Mouse (Mus musculus) forebrain, embryonic 14.5 days (tissue): ENCODE measurements at regions not wholly inside any gene's neighbourhood (a gene's known extent, or its start where the extent isn't known, plus 50 kb on each side); places are given as distances from the start of the nearest gene placed in this dataset.

Experiments
- ATAC-seq: fragments of 200-750 bp; cut with Nextera tagmentation; 2 replicates; pipeline ENCODE4 v1.8.0; 2017; ENCODE audit warnings: mild to moderate bottlenecking, moderate library complexity
- DNase-seq: peaks from one replicate; pipeline ENCODE4 v3.0.0-alpha.2; 2015; ENCODE audit warnings: low spot score
- H3K27ac ChIP-seq: fragments of 300-500 bp; sonication (generic); 2 replicates; pipeline ENCODE4 v1.5.1; 2014; ENCODE audit warnings: low read depth, mild to moderate bottlenecking, control low read depth, low read length, moderate library complexity
- H3K27me3 ChIP-seq: fragments of 300-500 bp; sonication (generic); replicated peaks from 2 replicates; pipeline ENCODE4 v1.6.1; 2014; ENCODE audit warnings: low read length, control low read depth, mixed read lengths; ENCODE audit not compliant: control insufficient read depth, insufficient read depth
- H3K36me3 ChIP-seq: fragments of 300-500 bp; sonication (generic); 2 replicates; pipeline ENCODE4 v1.6.1; 2014; ENCODE audit warnings: low read length, control low read depth; ENCODE audit not compliant: control insufficient read depth, insufficient read depth
- H3K4me1 ChIP-seq: fragments of 300-500 bp; sonication (generic); 2 replicates; pipeline ENCODE4 v1.6.1; 2014; ENCODE audit warnings: antibody characterized with exemption, low read length, control low read depth; ENCODE audit not compliant: control insufficient read depth, insufficient read depth
- H3K4me2 ChIP-seq: fragments of 300-500 bp; sonication (generic); 2 replicates; pipeline ENCODE4 v1.6.1; 2014; ENCODE audit warnings: mild to moderate bottlenecking, control low read depth, low read length
- H3K4me3 ChIP-seq: fragments of 300-500 bp; sonication (generic); 2 replicates; pipeline ENCODE4 v1.5.1; 2014; ENCODE audit warnings: low read depth, low read length, control low read depth
- H3K9ac ChIP-seq: fragments of 300-500 bp; sonication (generic); 2 replicates; pipeline ENCODE4 v1.6.1; 2014; ENCODE audit warnings: mild to moderate bottlenecking, low read length, control low read depth, moderate library complexity
- H3K9me3 ChIP-seq: fragments of 300-500 bp; sonication (generic); replicated peaks from 2 replicates; pipeline ENCODE4 v1.6.1; 2016; ENCODE audit warnings: low read length, control low read depth, mixed read lengths; ENCODE audit not compliant: control insufficient read depth
- WGBS: fragments of 180-500 bp; shearing (Covaris S2); extraction: QIAGEN DNeasy Blood & Tissue Kit; methylation state at CpG from one replicate; pipeline ENCODE4 v1.1.7; 2014; 5-methylcytosine and 5-hydroxymethylcytosine counted together

DNA sequence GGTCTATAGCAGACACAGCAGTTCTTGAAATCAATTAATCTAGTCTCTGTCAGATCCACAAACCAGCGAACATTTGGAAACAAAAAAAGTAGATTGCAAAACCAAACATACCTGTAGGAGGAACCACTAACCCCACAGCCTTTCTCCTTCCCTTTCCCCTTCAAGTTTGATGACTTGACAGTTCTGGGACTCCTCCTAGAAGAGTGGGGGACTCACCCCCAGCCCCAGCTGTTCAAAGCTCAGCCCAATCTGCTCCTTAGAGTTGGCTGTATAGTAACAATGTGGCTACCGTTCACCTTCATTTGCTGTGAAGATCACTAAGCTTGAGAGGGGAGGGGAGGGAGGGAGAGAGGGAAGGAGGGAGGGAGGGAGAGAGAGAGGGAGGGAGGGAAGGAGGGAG, 259.3 kb downstream of the Gm11361 start:
- H3K4me2 ChIP-seq = no peak overlapping the region
- H3K4me1 ChIP-seq = peaks cover 11% of the 10 kb centered on the region; the same call in 1 of the 2 replicates
- ATAC-seq (0 out of 2 replicates have a peak, but pooled peaks have one; percentile 13), DNase-seq (peak; percentile 27)
- no peaks in the 10 kb centered on the region for H3K9me3 ChIP-seq
- H3K9ac ChIP-seq = no peak overlapping the region
- WGBS = 56% methylated on average over 2 of the region's 2 CpGs
- H3K36me3 ChIP-seq = no peaks in the 10 kb centered on the region
- no peak overlapping the region for H3K27ac ChIP-seq
- no peak overlapping the region for H3K4me3 ChIP-seq
- H3K27me3 ChIP-seq = no peaks in the 10 kb centered on the region

- Histone ChIP-seq H3K9me3 (no peaks in the 10 kb centered on the region), H3K4me3 (no peak overlapping the region), H3K36me3 (no peaks in the 10 kb centered on the region), H3K27me3 (no peaks in the 10 kb centered on the region), H3K27ac (no peak overlapping the region), H3K4me2 (no peak overlapping the region), H3K9ac (no peak overlapping the region), H3K4me1 (peaks cover 7% of the 10 kb centered on the region; the same call in 1 of the 2 replicates)
- ATAC-seq = no peak
- no peak for DNase-seq
These were observed 256.9 kb downstream of the Gm11361 start for GRCm38 (mm10) chr13:28514245-28514644.

DNA sequence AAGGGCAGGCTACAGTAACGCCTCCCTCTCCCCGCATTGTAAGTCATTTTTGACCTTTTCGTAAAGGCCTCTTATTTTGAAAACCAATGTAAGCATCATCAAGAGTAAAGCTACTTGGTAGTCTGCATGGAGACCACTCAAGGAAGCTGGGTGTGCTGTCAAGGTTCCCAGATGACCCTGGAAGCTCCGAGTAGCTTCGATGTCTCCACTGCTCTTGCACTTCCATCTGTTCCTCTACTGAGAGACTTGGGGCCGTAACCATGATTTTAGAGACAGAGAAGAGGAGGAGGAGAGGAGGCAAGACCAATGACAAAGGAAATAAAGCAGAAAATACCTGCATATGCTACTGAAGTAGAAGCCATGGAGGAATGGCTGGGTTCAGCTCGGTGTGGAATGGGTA, 256.0 kb downstream of the Gm11361 start:
- H3K4me1 ChIP-seq = peaks cover 7% of the 10 kb centered on the region; the same call in 1 of the 2 replicates
- ATAC-seq (no peak), DNase-seq (no peak)
- H3K9me3 ChIP-seq = no peaks in the 10 kb centered on the region
- H3K27me3 ChIP-seq = no peaks in the 10 kb centered on the region
- H3K4me3 ChIP-seq = no peak overlapping the region
- H3K36me3 ChIP-seq = no peaks in the 10 kb centered on the region
- H3K27ac ChIP-seq = no peak overlapping the region
- no peak overlapping the region for H3K9ac ChIP-seq
- no peak overlapping the region for H3K4me2 ChIP-seq
- 90% methylated on average over 7 of the region's 7 CpGs for WGBS

DNA sequence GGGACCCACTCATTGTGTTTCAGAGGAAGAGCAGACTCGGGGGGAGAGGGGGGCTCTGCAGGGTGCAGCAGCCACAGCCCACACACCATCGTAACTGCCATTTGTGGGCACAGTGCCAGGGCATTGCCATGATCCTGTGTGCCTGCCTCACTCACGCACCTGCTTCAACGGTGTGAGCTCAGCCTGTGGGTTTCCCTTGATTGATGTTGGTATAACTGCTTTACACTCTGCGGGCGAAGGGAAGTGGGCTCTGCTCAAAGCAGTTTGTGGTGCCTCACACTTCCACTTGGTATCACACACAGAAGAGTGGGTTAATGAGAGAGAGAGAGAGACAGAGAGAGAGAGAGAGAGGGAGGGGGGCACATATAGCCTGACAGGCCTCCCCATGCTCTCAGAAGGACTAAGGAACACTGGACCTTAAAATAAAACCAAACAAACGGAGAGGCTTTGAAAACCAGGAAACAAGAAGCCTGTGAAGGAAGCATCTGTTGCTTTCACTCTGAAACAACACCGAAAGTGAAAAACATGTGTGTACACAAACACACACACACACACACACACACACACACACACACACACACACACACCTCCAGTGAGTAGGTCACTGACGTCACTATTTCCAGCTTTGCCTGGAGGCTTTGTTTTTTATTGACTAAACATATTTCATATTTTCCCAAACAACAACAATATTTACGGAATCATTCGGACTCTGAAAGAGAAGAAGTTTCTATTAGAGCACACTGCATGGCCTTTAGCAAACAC, 255.4 kb downstream of the Gm11361 start:
- H3K9ac ChIP-seq = no peak overlapping the region
- peak overlapping the region; percentile 66; the same call in 1 of the 2 replicates for H3K27ac ChIP-seq
- H3K4me1 ChIP-seq = peaks cover 7% of the 10 kb centered on the region; the same call in 1 of the 2 replicates
- H3K4me2 ChIP-seq = no peak overlapping the region
- H3K27me3 ChIP-seq = no peaks in the 10 kb centered on the region
- H3K9me3 ChIP-seq = no peaks in the 10 kb centered on the region
- ATAC-seq (peak; percentile 85), DNase-seq (peak; percentile 74)
- H3K4me3 ChIP-seq = no peak overlapping the region
- WGBS = 40% methylated on average over 11 of the region's 11 CpGs
- H3K36me3 ChIP-seq = no peaks in the 10 kb centered on the region

DNA sequence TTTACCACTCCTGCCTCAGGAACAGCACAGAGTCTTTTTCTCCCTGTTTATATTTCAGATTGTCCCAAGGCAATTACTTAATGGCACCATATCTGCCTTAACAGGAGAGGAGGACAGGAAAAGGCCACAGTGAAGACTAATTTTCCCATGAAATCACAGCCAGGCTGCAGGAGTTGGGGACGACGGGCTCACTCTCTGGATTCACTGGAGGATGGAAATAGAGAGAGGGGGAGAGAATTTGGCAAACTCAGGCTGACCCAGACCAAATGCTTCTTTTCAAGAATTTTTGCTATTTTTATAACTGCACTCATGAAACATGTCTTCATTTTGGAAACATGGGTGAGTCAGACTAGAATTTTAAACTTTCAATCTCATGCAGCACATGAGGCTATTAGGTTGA, 250.9 kb downstream of the Gm11361 start:
- H3K36me3 ChIP-seq = no peaks in the 10 kb centered on the region; the same call in 1 of the 2 replicates
- WGBS = 75% methylated on average over 2 of the region's 2 CpGs
- H3K4me3 ChIP-seq = no peak overlapping the region
- peaks cover 4% of the 10 kb centered on the region; the same call in 1 of the 2 replicates for H3K4me1 ChIP-seq
- no peak overlapping the region for H3K27ac ChIP-seq
- H3K9me3 ChIP-seq = no peaks in the 10 kb centered on the region
- H3K9ac ChIP-seq = no peak overlapping the region
- H3K27me3 ChIP-seq = no peaks in the 10 kb centered on the region
- ATAC-seq = no peak
- no peak for DNase-seq
- no peak overlapping the region for H3K4me2 ChIP-seq

- H3K4me2 ChIP-seq = no peak overlapping the region
- H3K27me3 ChIP-seq = no peaks in the 10 kb centered on the region
- no peak for DNase-seq
- no peaks in the 10 kb centered on the region for H3K9me3 ChIP-seq
- peaks cover 4% of the 10 kb centered on the region; the same call in 1 of the 2 replicates for H3K4me1 ChIP-seq
- H3K9ac ChIP-seq = no peak overlapping the region
- ATAC-seq = no peak
- no peak overlapping the region for H3K4me3 ChIP-seq
- no peak overlapping the region for H3K27ac ChIP-seq
- no peaks in the 10 kb centered on the region; the same call in 1 of the 2 replicates for H3K36me3 ChIP-seq
- WGBS = 81% methylated on average over 5 of the region's 5 CpGs
These were observed 250.5 kb downstream of the Gm11361 start for GRCm38 (mm10) chr13:28507783-28508182.

DNA sequence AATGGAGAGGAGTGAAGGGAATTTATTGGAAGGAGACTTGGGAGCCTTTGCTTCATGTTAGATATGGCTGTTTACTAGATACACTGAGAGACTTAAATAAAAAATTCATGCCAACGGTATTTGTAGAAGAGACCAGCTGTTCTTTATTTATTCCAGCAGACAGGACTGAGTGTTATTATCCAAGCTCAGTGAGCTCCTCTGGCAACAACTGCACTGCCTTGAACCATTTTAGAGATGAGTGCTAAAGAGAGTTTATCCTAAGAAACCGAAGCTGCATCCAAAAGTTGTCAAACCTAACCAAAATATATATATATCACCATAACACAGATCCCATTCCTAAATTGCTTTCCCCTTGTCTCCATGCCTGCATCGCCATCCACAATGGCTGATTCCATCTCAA, 247.0 kb downstream of the Gm11361 start:
- Histone ChIP-seq H3K27ac (no peak overlapping the region), H3K4me1 (no peaks in the 10 kb centered on the region), H3K4me2 (no peak overlapping the region), H3K36me3 (no peaks in the 10 kb centered on the region; the same call in 1 of the 2 replicates), H3K9ac (no peak overlapping the region), H3K4me3 (no peak overlapping the region), H3K9me3 (no peaks in the 10 kb centered on the region), H3K27me3 (no peaks in the 10 kb centered on the region)
- ATAC-seq (no peak), DNase-seq (no peak)
- 93% methylated on average over 3 of the region's 3 CpGs for WGBS

- DNase-seq (no peak), ATAC-seq (no peak)
- 79% methylated on average over 2 of the region's 2 CpGs for WGBS
- Histone ChIP-seq H3K27ac (no peak overlapping the region), H3K4me2 (no peak overlapping the region), H3K4me3 (no peak overlapping the region), H3K27me3 (no peaks in the 10 kb centered on the region), H3K9me3 (no peaks in the 10 kb centered on the region), H3K9ac (no peak overlapping the region), H3K36me3 (no peaks in the 10 kb centered on the region; the same call in 1 of the 2 replicates), H3K4me1 (no peaks in the 10 kb centered on the region)
These were observed 244.8 kb downstream of the Gm11361 start for GRCm38 (mm10) chr13:28502171-28502570.

DNA sequence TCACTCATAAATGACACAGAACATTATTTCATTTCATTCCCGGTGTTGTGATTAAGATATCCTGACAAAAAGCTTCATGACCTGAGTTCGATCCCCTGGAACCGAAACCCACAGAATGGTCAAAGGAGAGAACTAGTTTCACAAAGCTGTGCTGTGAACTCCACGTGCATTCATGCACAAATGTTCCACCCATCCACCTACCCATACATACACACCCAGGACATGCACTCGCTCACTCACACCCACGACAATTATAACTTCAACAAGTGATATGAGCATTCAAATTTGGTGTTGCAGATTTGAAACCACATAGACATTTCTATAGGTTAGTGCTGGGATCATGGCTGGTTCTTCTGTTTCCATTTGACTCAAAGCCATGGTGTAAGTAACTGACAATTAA, 243.4 kb downstream of the Gm11361 start:
- no peak overlapping the region for H3K27ac ChIP-seq
- no peaks in the 10 kb centered on the region; the same call in 1 of the 2 replicates for H3K36me3 ChIP-seq
- no peaks in the 10 kb centered on the region for H3K27me3 ChIP-seq
- H3K4me2 ChIP-seq = no peak overlapping the region
- H3K4me1 ChIP-seq = no peaks in the 10 kb centered on the region
- H3K9ac ChIP-seq = no peak overlapping the region
- ATAC-seq (no peak), DNase-seq (no peak)
- no peaks in the 10 kb centered on the region for H3K9me3 ChIP-seq
- H3K4me3 ChIP-seq = no peak overlapping the region
- WGBS = 93% methylated on average over 6 of the region's 6 CpGs
